Mouse (Mus musculus): ENCODE results near the gene Cenph.

DNA sequence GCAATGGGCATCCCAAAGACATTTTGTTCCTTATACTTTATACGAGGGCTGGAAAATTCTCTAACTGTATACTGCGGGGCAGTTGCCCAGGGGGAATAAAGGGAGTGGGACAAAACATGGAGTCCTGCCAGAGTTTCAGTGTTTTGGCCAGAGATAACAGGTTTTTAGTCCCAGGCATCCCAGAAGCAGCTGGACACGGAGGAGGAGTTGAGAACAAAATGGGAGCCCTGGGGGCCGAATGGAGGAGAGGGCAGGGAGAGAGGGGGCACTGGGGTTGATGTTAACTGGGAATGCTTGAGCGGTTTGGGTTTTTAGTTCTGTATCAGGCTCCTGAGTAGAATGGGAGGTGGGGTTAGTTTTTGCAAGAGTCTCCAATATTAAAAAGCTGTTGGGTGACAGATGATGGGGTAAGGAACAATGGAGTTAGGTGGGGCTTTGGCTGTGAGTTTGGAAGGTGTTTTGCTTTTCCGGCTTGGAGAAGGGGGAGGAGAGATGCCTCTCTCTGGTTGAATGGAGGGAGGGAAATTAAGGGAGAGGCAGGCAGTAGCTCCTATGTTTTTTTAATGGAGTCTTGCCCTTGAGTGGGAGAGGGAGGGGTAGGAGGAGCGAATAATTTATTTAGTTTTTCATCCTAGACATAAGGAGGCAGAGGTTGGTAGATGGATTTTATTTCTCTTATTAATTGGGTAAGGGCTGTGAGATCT is 51.5 kb downstream of the Cenph start:
- TF ChIP-seq CTCF (IDR thresholded peaks at IDR 0.05; ENCODE audit: low read depth, low read length) (no peak), GATA1 (IDR thresholded peaks at IDR 0.05; ENCODE audit: borderline replicate concordance, low read length) (no peak)
